Mouse (Mus musculus): ENCODE measurements around the gene Ppp6r2. TPM values are rescaled to one million over a fixed set of nuclear protein-coding genes. Genes with fewer than 3 reads are reported as not detected.
A peak's percentile ranks its signal among the peaks of the same experiment; 100 is the strongest.

Gene Ppp6r2
- polyA plus RNA-seq, 1 experiment from 2014 or later = 67.7 TPM

DNA sequence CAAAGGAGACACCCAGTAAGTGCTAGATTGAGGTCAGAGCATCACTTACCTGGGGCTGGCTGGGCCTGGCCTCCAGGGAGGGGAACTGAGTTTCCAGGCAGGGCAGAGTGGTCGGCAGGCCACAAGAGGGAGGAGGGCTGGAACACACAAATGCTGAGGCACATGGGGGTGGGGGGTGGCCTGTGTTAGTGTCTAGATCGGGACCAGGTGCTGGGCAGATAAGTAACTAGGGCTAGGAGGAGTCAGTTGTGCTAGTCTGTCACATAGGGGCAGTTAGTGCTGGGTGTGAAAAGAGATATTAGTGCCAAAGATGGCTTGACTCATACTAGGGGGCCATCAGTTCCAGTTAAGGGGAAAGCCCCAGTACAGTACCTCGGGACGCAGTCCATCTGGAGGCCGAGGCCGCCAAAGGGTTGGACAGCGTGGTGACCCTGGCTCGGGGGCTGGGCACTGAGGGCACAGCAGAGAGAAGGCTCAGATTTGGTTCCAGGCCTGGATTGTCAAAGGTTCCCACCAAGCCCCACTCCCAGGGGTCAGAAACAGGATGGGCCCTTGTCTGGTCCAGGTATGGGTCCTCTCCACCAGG is 84.3 kb downstream of the Ppp6r2 start:
- H3K36me3 ChIP-seq = peaks cover 93% of the 10 kb centered on the region
- no peak overlapping the region for H3K4me3 ChIP-seq (replicated peaks)
- H3K27ac ChIP-seq (replicated peaks) = no peak overlapping the region
- no peak overlapping the region for H3K4me2 ChIP-seq
- no peak for ATAC-seq (ENCODE audit: low FRiP score)
- H3K4me1 ChIP-seq = no peaks in the 10 kb centered on the region
- no peaks in the 10 kb centered on the region for H3K9me3 ChIP-seq (replicated peaks)
- no peaks in the 10 kb centered on the region for H3K27me3 ChIP-seq (replicated peaks)
- no peak overlapping the region for H3K9ac ChIP-seq (replicated peaks)
- WGBS = 93% methylated on average over 8 of the region's 8 CpGs

DNA sequence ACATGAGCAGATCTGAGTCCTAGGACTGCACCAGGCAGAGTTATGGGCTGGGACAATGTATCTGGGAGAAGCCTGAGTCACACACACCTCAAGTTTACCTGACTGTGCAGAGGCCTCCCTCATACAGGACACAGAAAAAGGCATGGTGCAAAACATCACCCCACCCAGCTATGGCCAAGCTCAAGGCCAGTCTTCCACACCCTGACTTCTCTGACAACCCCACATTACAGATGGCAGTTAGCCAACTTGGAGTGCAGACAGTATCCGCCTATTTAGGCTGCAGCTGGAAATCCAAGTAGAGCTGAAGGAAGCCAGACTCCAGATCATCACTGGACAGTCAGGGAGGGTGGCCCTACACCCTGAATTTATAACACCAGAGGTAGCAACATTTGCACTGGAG is 85.1 kb downstream of the Ppp6r2 start:
- WGBS = 65% methylated on average over 1 of the region's 1 CpGs

DNA sequence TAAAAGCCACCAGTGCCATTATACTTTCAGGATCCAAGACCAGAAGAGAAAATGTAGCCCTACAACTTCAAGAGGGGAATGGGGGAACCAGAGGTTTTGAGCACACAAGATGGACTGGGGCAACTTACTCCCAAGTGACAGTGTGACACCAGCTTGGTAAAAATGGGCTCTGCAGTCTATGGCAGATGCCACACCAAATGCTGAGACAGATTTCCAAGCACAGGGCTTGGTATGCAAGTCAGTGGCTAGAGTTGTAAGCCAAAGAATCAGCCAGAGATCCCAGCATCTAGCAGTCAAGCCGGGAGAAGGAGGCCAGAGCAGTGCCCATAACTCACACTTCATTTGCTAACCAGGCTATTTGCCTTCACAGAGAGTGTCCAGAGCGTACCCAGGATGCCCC is 86.3 kb downstream of the Ppp6r2 start:
- Histone ChIP-seq H3K4me2 (no peak overlapping the region), H3K36me3 (peaks cover 93% of the 10 kb centered on the region), H3K9ac (replicated peaks) (no peak overlapping the region), H3K27ac (replicated peaks) (no peak overlapping the region), H3K4me3 (replicated peaks) (no peak overlapping the region), H3K9me3 (replicated peaks) (no peaks in the 10 kb centered on the region), H3K4me1 (no peaks in the 10 kb centered on the region), H3K27me3 (replicated peaks) (no peaks in the 10 kb centered on the region)
- no peak for ATAC-seq (ENCODE audit: low FRiP score)
- 89% methylated on average over 2 of the region's 2 CpGs for WGBS

More for the DNA sequence above, 85.1 kb downstream of the Ppp6r2 start:
- H3K27ac ChIP-seq (replicated peaks) = no peak overlapping the region
- H3K4me3 ChIP-seq (replicated peaks) = no peak overlapping the region
- H3K9me3 ChIP-seq (replicated peaks) = no peaks in the 10 kb centered on the region
- H3K4me2 ChIP-seq = no peak overlapping the region
- no peaks in the 10 kb centered on the region for H3K4me1 ChIP-seq
- no peaks in the 10 kb centered on the region for H3K27me3 ChIP-seq (replicated peaks)
- H3K9ac ChIP-seq (replicated peaks) = no peak overlapping the region
- peaks cover 93% of the 10 kb centered on the region for H3K36me3 ChIP-seq
- no peak for ATAC-seq (ENCODE audit: low FRiP score)

DNA sequence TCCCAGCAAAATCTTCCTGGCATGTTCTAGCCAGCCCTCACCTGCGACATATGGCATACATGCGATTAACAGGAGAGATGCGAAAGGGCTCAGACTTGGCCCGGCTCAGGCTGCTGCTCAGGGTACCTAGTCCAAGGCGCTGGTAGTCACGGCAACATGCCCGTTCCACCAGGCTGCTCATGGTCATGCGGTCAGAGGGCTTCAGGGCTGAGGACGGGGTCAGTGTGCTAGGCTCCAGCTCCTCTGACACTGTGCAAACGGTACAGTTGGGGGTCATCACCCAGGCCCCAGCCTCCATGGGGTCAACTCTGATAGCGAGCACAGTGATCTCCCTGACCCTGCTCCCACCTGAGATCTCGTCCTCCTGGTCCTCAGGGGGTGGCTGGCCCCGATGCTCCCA is 88.8 kb downstream of the Ppp6r2 start:
- WGBS = 92% methylated on average over 13 of the region's 13 CpGs
- H3K4me1 ChIP-seq = no peaks in the 10 kb centered on the region
- no peak overlapping the region for H3K27ac ChIP-seq (replicated peaks)
- no peak overlapping the region for H3K4me2 ChIP-seq
- no peak overlapping the region for H3K9ac ChIP-seq (replicated peaks)
- no peaks in the 10 kb centered on the region for H3K9me3 ChIP-seq (replicated peaks)
- H3K4me3 ChIP-seq (replicated peaks) = no peak overlapping the region
- no peaks in the 10 kb centered on the region for H3K27me3 ChIP-seq (replicated peaks)
- peaks cover 93% of the 10 kb centered on the region for H3K36me3 ChIP-seq
- no peak for ATAC-seq (ENCODE audit: low FRiP score)

DNA sequence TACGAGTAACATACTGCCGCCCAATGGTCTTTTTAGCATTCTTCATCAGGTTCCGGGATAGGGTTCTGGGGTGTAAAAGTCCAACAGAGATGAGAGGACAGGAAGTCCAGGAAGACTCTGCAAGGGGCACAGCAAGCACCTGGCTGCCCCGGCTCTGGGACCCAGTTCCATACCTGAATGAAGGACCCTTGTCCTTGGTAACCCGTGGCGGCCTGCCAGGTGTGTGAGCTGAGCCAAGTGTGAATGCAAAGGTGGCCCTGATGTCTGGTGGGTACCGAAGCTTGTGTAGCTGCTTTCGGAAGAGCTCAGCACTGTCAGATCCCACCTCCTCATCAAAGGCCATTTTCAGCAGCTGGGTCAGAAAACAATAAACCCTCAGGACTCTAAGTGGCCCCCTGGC is 89.2 kb downstream of the Ppp6r2 start:
- Histone ChIP-seq H3K27ac (replicated peaks) (no peak overlapping the region), H3K9me3 (replicated peaks) (no peaks in the 10 kb centered on the region), H3K9ac (replicated peaks) (no peak overlapping the region), H3K4me1 (no peaks in the 10 kb centered on the region), H3K36me3 (peaks cover 93% of the 10 kb centered on the region), H3K27me3 (replicated peaks) (no peaks in the 10 kb centered on the region), H3K4me2 (no peak overlapping the region), H3K4me3 (replicated peaks) (no peak overlapping the region)
- no peak for ATAC-seq (ENCODE audit: low FRiP score)
- WGBS = 96% methylated on average over 8 of the region's 8 CpGs

DNA sequence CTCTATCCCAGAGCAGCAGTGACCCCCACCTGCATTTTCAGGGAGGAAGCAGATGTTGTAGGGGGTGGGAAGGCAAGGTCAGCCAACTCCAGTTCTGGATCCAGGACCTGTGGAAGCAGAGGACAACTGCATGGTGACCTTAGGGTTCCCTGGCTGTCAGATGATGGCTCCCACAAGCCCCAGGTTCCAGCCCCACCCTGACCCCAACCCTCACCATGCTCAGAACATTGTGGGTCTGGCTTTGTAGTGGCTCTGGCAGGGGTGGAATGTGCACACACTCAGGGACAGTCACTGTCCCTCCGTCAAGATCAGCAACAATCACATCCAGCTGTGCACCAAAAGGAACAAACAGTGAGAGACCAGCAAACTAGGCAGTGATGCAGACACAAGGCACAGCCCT is 94.6 kb downstream of the Ppp6r2 start:
- Histone ChIP-seq H3K4me3 (replicated peaks) (no peak overlapping the region), H3K4me1 (peaks cover 16% of the 10 kb centered on the region), H3K9me3 (replicated peaks) (no peaks in the 10 kb centered on the region), H3K36me3 (peaks cover 65% of the 10 kb centered on the region), H3K27ac (replicated peaks) (no peak overlapping the region), H3K4me2 (no peak overlapping the region), H3K9ac (replicated peaks) (no peak overlapping the region), H3K27me3 (replicated peaks) (no peaks in the 10 kb centered on the region)
- 89% methylated on average over 1 of the region's 1 CpGs for WGBS
- ATAC-seq (ENCODE audit: low FRiP score) = no peak

DNA sequence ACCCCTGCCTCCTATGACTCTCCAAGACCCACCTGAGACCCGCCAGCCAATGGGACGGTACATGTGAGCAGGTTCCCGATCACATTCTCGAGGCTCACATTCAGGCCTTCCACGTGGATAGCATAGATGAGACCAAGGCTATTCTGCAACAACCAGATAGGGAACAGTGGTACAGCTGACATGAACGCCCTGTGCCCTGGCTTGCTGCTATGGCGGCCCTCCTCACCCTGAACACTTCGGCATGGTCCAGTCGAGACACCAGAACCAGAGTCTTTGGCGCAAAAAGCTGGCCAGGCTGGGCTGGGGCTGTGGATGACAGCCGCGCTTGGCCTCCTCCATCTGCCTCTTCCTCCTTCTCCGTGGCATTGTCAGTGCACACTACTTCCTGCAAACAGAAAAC is 96.1 kb downstream of the Ppp6r2 start:
- H3K9me3 ChIP-seq (replicated peaks) = no peaks in the 10 kb centered on the region
- H3K36me3 ChIP-seq = peaks cover 50% of the 10 kb centered on the region

DNA sequence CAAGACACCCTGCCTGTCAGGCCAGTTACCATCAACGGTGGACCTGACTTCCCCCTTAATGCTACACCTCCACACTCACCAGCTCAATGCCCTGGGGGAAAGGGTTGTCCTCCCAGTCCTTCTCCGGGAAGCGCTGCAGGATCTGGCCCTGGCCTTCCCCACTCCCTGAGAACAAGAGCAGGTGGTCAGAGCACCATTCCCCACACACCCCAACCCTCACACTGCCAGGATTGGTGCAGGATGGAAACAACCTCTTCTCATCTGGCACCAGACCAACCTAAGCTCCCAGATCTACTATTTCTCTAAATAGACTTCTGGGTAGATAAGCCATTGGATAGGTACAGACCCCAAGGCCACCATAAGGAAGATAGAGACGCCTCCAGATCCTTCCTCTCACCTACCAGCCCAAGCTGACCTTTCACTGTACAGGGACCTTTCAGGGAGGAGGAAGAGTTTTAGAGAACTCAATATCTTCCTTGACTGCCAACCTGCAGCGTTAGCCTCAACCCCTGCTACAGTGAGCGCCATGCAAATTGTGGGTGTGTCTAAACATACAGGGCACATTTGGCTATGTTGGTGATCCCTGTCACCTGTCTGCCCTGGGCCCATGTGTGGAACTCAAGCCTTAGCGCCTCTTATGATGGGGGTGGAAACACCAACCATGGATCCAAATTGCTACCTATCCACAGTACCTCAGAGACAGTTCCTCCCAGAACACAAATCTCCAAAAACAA is 97.2 kb downstream of the Ppp6r2 start:
- no peak overlapping the region for H3K27ac ChIP-seq (replicated peaks)
- no peaks in the 10 kb centered on the region for H3K9me3 ChIP-seq (replicated peaks)
- peaks cover 41% of the 10 kb centered on the region for H3K4me1 ChIP-seq
- H3K4me3 ChIP-seq (replicated peaks) = no peak overlapping the region
- ATAC-seq (ENCODE audit: low FRiP score) = no peak
- H3K9ac ChIP-seq (replicated peaks) = no peak overlapping the region
- no peaks in the 10 kb centered on the region for H3K27me3 ChIP-seq (replicated peaks)
- WGBS = 86% methylated on average over 7 of the region's 7 CpGs
- H3K36me3 ChIP-seq = peaks cover 39% of the 10 kb centered on the region
- no peak overlapping the region for H3K4me2 ChIP-seq

More for the DNA sequence above, 96.1 kb downstream of the Ppp6r2 start:
- Histone ChIP-seq H3K4me2 (no peak overlapping the region), H3K27ac (replicated peaks) (no peak overlapping the region), H3K4me3 (replicated peaks) (no peak overlapping the region), H3K9ac (replicated peaks) (no peak overlapping the region), H3K4me1 (peaks cover 30% of the 10 kb centered on the region), H3K27me3 (replicated peaks) (no peaks in the 10 kb centered on the region)
- WGBS = 92% methylated on average over 13 of the region's 13 CpGs
- no peak for ATAC-seq (ENCODE audit: low FRiP score)

DNA sequence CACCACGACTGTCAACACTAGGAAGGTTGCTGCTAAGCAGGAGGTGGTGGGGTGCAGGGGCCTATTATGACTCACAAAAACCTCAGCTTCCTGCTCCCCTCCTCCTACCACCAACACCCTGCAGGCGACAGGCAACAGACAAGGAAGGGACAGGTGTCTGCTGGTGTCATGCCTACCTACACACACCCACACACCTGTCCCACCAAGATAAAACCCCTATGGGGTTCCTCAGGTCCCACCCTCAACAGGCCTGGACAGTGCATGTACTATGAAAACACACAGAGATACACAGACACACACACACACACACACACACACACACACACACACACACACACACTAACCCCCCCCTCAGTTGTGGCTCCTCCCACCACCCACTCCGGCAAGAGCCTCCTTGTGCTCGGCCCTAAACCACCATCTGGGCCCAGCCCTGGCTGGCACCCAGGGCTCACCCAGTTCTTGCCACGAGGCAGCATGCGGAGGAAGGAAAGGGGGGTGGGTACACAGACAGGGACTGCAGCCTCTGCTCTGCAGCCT is 98.7 kb downstream of the Ppp6r2 start:
- Histone ChIP-seq H3K27ac (replicated peaks) (no peak overlapping the region), H3K4me2 (no peak overlapping the region; the same call in 1 of the 2 replicates), H3K4me3 (replicated peaks) (no peak overlapping the region), H3K9ac (replicated peaks) (no peak overlapping the region), H3K36me3 (peaks cover 25% of the 10 kb centered on the region), H3K9me3 (replicated peaks) (no peaks in the 10 kb centered on the region), H3K27me3 (replicated peaks) (no peaks in the 10 kb centered on the region), H3K4me1 (peaks cover 50% of the 10 kb centered on the region)
- WGBS = 54% methylated on average over 6 of the region's 6 CpGs
- no peak for ATAC-seq (ENCODE audit: low FRiP score)

DNA sequence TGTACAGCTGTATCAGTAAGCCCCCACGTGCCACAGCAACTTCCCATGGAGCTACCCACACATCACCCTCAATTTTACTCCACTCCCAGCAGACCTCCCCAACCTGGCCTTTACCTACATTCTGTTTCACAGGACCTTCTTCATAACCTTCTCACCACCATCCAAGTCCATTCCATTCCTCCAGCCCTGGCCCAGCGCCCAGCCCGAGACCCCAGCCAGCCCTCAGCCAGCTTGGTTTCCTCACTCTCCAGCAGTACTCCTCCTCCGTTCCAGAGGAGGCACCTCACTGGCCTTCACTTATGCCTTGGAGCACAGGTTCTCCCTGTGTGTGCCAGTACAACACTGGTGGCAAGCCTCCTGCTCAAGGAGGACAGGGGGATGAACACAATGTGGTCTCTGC is 102.0 kb downstream of the Ppp6r2 start:
- Histone ChIP-seq H3K36me3 (no peaks in the 10 kb centered on the region), H3K4me1 (peaks cover 56% of the 10 kb centered on the region), H3K27ac (replicated peaks) (no peak overlapping the region), H3K27me3 (replicated peaks) (no peaks in the 10 kb centered on the region), H3K9ac (replicated peaks) (no peak overlapping the region; the same call in 1 of the 2 replicates), H3K4me2 (peak overlapping the region; percentile 87), H3K4me3 (replicated peaks) (peak overlapping the region; percentile 95; the same call in 1 of the 2 replicates), H3K9me3 (replicated peaks) (no peaks in the 10 kb centered on the region)
- no peak for ATAC-seq (ENCODE audit: low FRiP score)
- 80% methylated on average over 4 of the region's 4 CpGs for WGBS

DNA sequence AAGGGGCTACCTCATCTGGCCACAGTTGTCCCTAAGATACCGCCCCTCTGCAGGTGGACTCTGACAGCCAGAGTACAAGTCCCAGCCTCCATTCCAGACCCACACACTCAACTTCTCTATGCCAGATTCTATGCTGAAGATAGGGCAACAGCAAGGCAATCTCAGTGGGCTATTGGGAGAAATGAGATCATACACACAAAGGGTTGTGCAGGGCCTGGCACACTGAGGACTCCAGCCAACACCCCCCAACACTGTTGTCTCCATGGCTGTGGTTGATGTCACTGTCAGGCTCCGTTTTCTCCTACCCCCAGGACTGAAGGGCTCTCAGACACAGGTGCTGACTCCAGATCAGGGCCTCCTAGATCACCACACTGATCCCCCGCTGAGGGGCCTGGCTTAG is 102.8 kb downstream of the Ppp6r2 start:
- WGBS = 33% methylated on average over 3 of the region's 3 CpGs
- no peaks in the 10 kb centered on the region for H3K9me3 ChIP-seq (replicated peaks)
- H3K4me2 ChIP-seq = peak overlapping the region; percentile 87
- H3K36me3 ChIP-seq = no peaks in the 10 kb centered on the region
- peak overlapping the region; percentile 95 for H3K4me3 ChIP-seq (replicated peaks)
- H3K27me3 ChIP-seq (replicated peaks) = no peaks in the 10 kb centered on the region
- H3K4me1 ChIP-seq = peaks cover 56% of the 10 kb centered on the region
- no peak overlapping the region for H3K27ac ChIP-seq (replicated peaks)
- ATAC-seq (ENCODE audit: low FRiP score) = no peak; the same call in 1 of the 2 replicates
- peak overlapping the region; percentile 95 for H3K9ac ChIP-seq (replicated peaks)

Measured in neural tube, embryonic 15.5 days (tissue).